Mouse (Mus musculus) MEL (cell line): ENCODE data around the gene Ube2d2b. TPM values are rescaled to one million over a fixed set of nuclear protein-coding genes. Genes with fewer than 3 reads are reported as not detected.

Experiments used
- DNase-seq: peaks from one replicate; pipeline ENCODE4 v3.0.0; 2011; ENCODE audit warnings: low read depth, low spot score
- H3K27ac ChIP-seq: 2 replicates; pipeline ENCODE4 v1.5.1; 2012; ENCODE audit warnings: low read depth, mild to moderate bottlenecking, control low read depth, low read length, moderate library complexity; ENCODE audit not compliant: control insufficient read depth
- H3K27me3 ChIP-seq, 2 experiments: fragments of 150-350 bp in 1 of 2; sonication (generic) in 1 of 2; 2 replicates each; pipeline ENCODE4 v1.6.1; 2012; ENCODE audit warnings: low read length in 2 of 2, mild to moderate bottlenecking in 2 of 2, improper control_type of control experiment in 1 of 2, moderate library complexity in 1 of 2; ENCODE audit not compliant: insufficient read depth in 2 of 2, control insufficient read depth in 1 of 2
- H3K36me3 ChIP-seq, 2 experiments: 2 replicates each; pipeline ENCODE4 v1.6.1; 2012 to 2014; ENCODE audit warnings: low read length in 2 of 2, improper control_type of control experiment in 1 of 2, inconsistent platforms in 1 of 2, mild to moderate bottlenecking in 1 of 2; ENCODE audit not compliant: insufficient read depth in 2 of 2, control insufficient read depth in 1 of 2
- H3K4me1 ChIP-seq, 2 experiments: fragments of 150-350 bp in 1 of 2; sonication (generic) in 1 of 2; 2 replicates each; pipeline ENCODE4 v1.6.1; 2012; ENCODE audit warnings: low read length in 2 of 2, improper control_type of control experiment in 1 of 2, mild to moderate bottlenecking in 1 of 2; ENCODE audit not compliant: insufficient read depth in 2 of 2, control insufficient read depth in 1 of 2
- H3K4me3 ChIP-seq, 2 experiments: fragments of 150-350 bp in 1 of 2; sonication (generic) in 1 of 2; 2 replicates each; pipeline ENCODE4 v1.5.1; 2012; ENCODE audit warnings: low read depth in 2 of 2, low read length in 2 of 2, mild to moderate bottlenecking in 2 of 2, moderate library complexity in 2 of 2, control low read depth in 1 of 2, improper control_type of control experiment in 1 of 2; ENCODE audit not compliant: control insufficient read depth in 1 of 2, insufficient read depth in 1 of 2
- H3K79me2 ChIP-seq: 2 replicates; pipeline ENCODE4 v1.6.1; 2012; ENCODE audit warnings: mild to moderate bottlenecking, low read length, moderate library complexity; ENCODE audit not compliant: control insufficient read depth, poor library complexity, insufficient read depth
- H3K9ac ChIP-seq: 2 replicates; pipeline ENCODE4 v1.6.1; 2012; ENCODE audit warnings: low read depth, mild to moderate bottlenecking, control low read depth, low read length, moderate library complexity; ENCODE audit not compliant: control insufficient read depth, poor library complexity, severe bottlenecking
- H3K9me3 ChIP-seq: fragments of 150-350 bp; sonication (generic); replicated peaks from 2 replicates; pipeline ENCODE4 v1.6.1; 2012; ENCODE audit warnings: mild to moderate bottlenecking, low read length, improper control_type of control experiment, moderate library complexity; ENCODE audit not compliant: insufficient read depth
- CHD2 ChIP-seq: IDR thresholded peaks from 2 replicates; pipeline ENCODE4 v1.6.1; 2011; ENCODE audit warnings: low read length, improper control_type of control experiment
- CTCF ChIP-seq, 3 experiments: IDR thresholded peaks in 2 of 3; conservative IDR thresholded peaks in 1 of 3; 2 replicates each; pipeline ENCODE4 v1.5.1; 2011 to 2012; ENCODE audit warnings: low read length in 3 of 3, low read depth in 2 of 3, mild to moderate bottlenecking in 2 of 3, improper control_type of control experiment in 1 of 3, inconsistent platforms in 1 of 3, mixed read lengths in 1 of 3, moderate library complexity in 1 of 3; ENCODE audit not compliant: control insufficient read depth in 1 of 3, insufficient read depth in 1 of 3, poor library complexity in 1 of 3, severe bottlenecking in 1 of 3
- E2F4 ChIP-seq: IDR thresholded peaks from 2 replicates; pipeline ENCODE4 v1.6.1; 2011; ENCODE audit warnings: low read depth, low read length, improper control_type of control experiment, borderline replicate concordance
- EP300 ChIP-seq, 2 experiments: IDR thresholded peaks; 2 replicates each; pipeline ENCODE4 v1.6.1; 2011; ENCODE audit warnings: improper control_type of control experiment in 2 of 2, low read length in 2 of 2, low read depth in 1 of 2, mild to moderate bottlenecking in 1 of 2
- ETS1 ChIP-seq: IDR thresholded peaks from 2 replicates; pipeline ENCODE4 v1.6.1; 2012; ENCODE audit warnings: low read depth, mild to moderate bottlenecking, inconsistent platforms, low read length, improper control_type of control experiment, moderate library complexity
- GATA1 ChIP-seq: IDR thresholded peaks from 2 replicates; pipeline ENCODE4 v1.6.1; 2011; ENCODE audit warnings: low read depth, low read length, improper control_type of control experiment
- HCFC1 ChIP-seq: IDR thresholded peaks from 2 replicates; pipeline ENCODE4 v1.6.1; 2012; ENCODE audit warnings: low read depth, mild to moderate bottlenecking, inconsistent platforms, low read length, improper control_type of control experiment, moderate library complexity
- KAT2A ChIP-seq: conservative IDR thresholded peaks from 2 replicates; pipeline ENCODE4 v1.6.1; 2012; ENCODE audit warnings: low read depth, low read length, improper control_type of control experiment, inconsistent platforms
- MAFK ChIP-seq: IDR thresholded peaks from 2 replicates; pipeline ENCODE4 v1.6.1; 2011; ENCODE audit warnings: low read depth, mild to moderate bottlenecking, low read length, improper control_type of control experiment, borderline replicate concordance
- MEF2A ChIP-seq: IDR thresholded peaks from 2 replicates; pipeline ENCODE4 v1.6.1; 2014; ENCODE audit warnings: low read depth, mild to moderate bottlenecking, inconsistent platforms, low read length, improper control_type of control experiment; ENCODE audit not compliant: poor library complexity, insufficient replicate concordance, severe bottlenecking; ENCODE audit errors: extremely low read depth
- MYB ChIP-seq: IDR thresholded peaks from 2 replicates; pipeline ENCODE4 v1.6.1; 2011; ENCODE audit warnings: mild to moderate bottlenecking, low read depth, low read length, improper control_type of control experiment
- MYC ChIP-seq: IDR thresholded peaks from 2 replicates; pipeline ENCODE4 v1.6.1; 2011; ENCODE audit warnings: low read depth, mild to moderate bottlenecking, low read length, improper control_type of control experiment, moderate library complexity
- NELFE ChIP-seq: IDR thresholded peaks from 2 replicates; pipeline ENCODE4 v1.6.1; 2011; ENCODE audit warnings: low read depth, low read length, improper control_type of control experiment
- NRF1 ChIP-seq: IDR thresholded peaks from 2 replicates; pipeline ENCODE4 v1.6.1; 2014; ENCODE audit warnings: low read depth, mild to moderate bottlenecking, inconsistent platforms, low read length, improper control_type of control experiment, moderate library complexity; ENCODE audit not compliant: poor library complexity, insufficient read depth, severe bottlenecking
- POLR2AphosphoS2 ChIP-seq: IDR thresholded peaks from 2 replicates; pipeline ENCODE4 v1.6.1; 2011; ENCODE audit warnings: low read length, improper control_type of control experiment
- POLR2AphosphoS5 ChIP-seq: IDR thresholded peaks from 2 replicates; pipeline ENCODE4 v1.6.1; 2012; ENCODE audit warnings: low read depth, borderline replicate concordance, mild to moderate bottlenecking, inconsistent platforms, low read length, moderate library complexity, mixed read lengths
- RCOR1 ChIP-seq: IDR thresholded peaks from 2 replicates; pipeline ENCODE4 v1.6.1; 2012; ENCODE audit warnings: low read depth, mild to moderate bottlenecking, inconsistent platforms, low read length, improper control_type of control experiment
- SIN3A ChIP-seq: IDR thresholded peaks from 2 replicates; pipeline ENCODE4 v1.6.1; 2012; ENCODE audit warnings: low read length, improper control_type of control experiment, inconsistent platforms
- TAL1 ChIP-seq: IDR thresholded peaks from 2 replicates; pipeline ENCODE4 v1.6.1; 2012; ENCODE audit warnings: mild to moderate bottlenecking, inconsistent platforms, low read length, moderate library complexity, mixed read lengths
- TBP ChIP-seq: IDR thresholded peaks from 2 replicates; pipeline ENCODE4 v1.8.0; 2011; ENCODE audit warnings: low read depth, low read length, improper control_type of control experiment
- TCF12 ChIP-seq: IDR thresholded peaks from 2 replicates; pipeline ENCODE4 v1.6.1; 2014; ENCODE audit warnings: low read depth, mild to moderate bottlenecking, inconsistent platforms, low read length, improper control_type of control experiment, moderate library complexity
- UBTF ChIP-seq: IDR thresholded peaks from 2 replicates; pipeline ENCODE4 v1.6.1; 2012; ENCODE audit warnings: low read depth, mild to moderate bottlenecking, inconsistent platforms, low read length, improper control_type of control experiment, moderate library complexity, borderline replicate concordance; ENCODE audit not compliant: insufficient read depth
- USF1 ChIP-seq: IDR thresholded peaks from 2 replicates; pipeline ENCODE4 v1.6.1; 2014; ENCODE audit warnings: low read depth, mild to moderate bottlenecking, inconsistent platforms, low read length, improper control_type of control experiment, moderate library complexity
- USF2 ChIP-seq, 2 experiments: IDR thresholded peaks; 2 replicates each; pipeline ENCODE4 v1.6.1; 2011 to 2012; ENCODE audit warnings: improper control_type of control experiment in 2 of 2, low read length in 2 of 2, borderline replicate concordance in 1 of 2, inconsistent platforms in 1 of 2, low read depth in 1 of 2, mild to moderate bottlenecking in 1 of 2; ENCODE audit not compliant: insufficient read depth in 1 of 2
- ZKSCAN1 ChIP-seq: IDR thresholded peaks from 2 replicates; pipeline ENCODE4 v1.6.1; 2012; ENCODE audit warnings: low read depth, mild to moderate bottlenecking, inconsistent platforms, low read length, improper control_type of control experiment, moderate library complexity
- ZMIZ1 ChIP-seq: IDR thresholded peaks from 2 replicates; pipeline ENCODE4 v1.6.1; 2012; ENCODE audit warnings: low read depth, mild to moderate bottlenecking, inconsistent platforms, low read length, improper control_type of control experiment, moderate library complexity
- ZNF384 ChIP-seq: IDR thresholded peaks from 2 replicates; pipeline ENCODE4 v1.6.1; 2012; ENCODE audit warnings: low read depth, mild to moderate bottlenecking, inconsistent platforms, low read length, improper control_type of control experiment
- polyA plus RNA-seq, 2 experiments: library from polyadenylated mRNA; stranded (reverse) in 1 of 2; unstranded in 1 of 2; fragments of >175 nt in 1 of 2; fragments of >200 nt in 1 of 2; gene quantifications; 2 replicates each; pipeline versions ENCODE4 v1.2.1 to v1.2.4; 2012; ENCODE audit warnings: low replicate concordance in 2 of 2, low read depth in 1 of 2; ENCODE audit not compliant: insufficient read length in 2 of 2, insufficient read depth in 1 of 2, missing spikeins in 1 of 2
- total RNA-seq: library from RNA; depleted of rRNA; stranded (reverse); fragments of 300-350 nt; gene quantifications from 2 replicates; pipeline ENCODE4 v1.2.3, GENCODE M21; 2012

Ube2d2b gene
- total and polyA plus RNA-seq, 3 experiments = 0.08 TPM; not detected in 2

- no peak for TF ChIP-seq USF2 (IDR thresholded peaks at IDR 0.05; ENCODE audit: borderline replicate concordance in 1 of 2, insufficient read depth in 1 of 2, low read depth in 1 of 2, low read length in 2 of 2)
- no peak for TF ChIP-seq ZNF384
- TF ChIP-seq HCFC1 = peak; percentile 43
- peak; percentile 51; the same call in 1 of the 2 replicates for TF ChIP-seq POLR2AphosphoS2
- TF ChIP-seq NELFE = peak; percentile 53
- TF ChIP-seq POLR2AphosphoS5 = no peak
- no peak for TF ChIP-seq E2F4
- peak; percentile 55 for TF ChIP-seq TBP
- TF ChIP-seq CHD2 = no peak
- no peak for TF ChIP-seq GATA1
- no peak for TF ChIP-seq MYC
- TF ChIP-seq CTCF (IDR thresholded peaks at IDR 0.05 in 2 of 3, conservative IDR thresholded peaks at IDR 0.05 in 1 of 3; ENCODE audit: control insufficient read depth in 1 of 3, insufficient read depth in 1 of 3, low read depth in 2 of 3, low read length in 3 of 3, poor library complexity in 1 of 3, severe bottlenecking in 1 of 3) = no peak
- peak; percentile 45 for TF ChIP-seq TCF12
These were observed 39.1 kb downstream of the Ube2d2b start (continued) for GRCm38 (mm10) chr5:107868905-107869424.

- Histone ChIP-seq H3K36me3 (peaks cover 0 to 46% of the 10 kb centered on the region in 2 experiments; a peak in 2 of 4 replicates), H3K4me1 (peaks cover 9 to 28% of the 10 kb centered on the region in 2 experiments), H3K9ac (no peak overlapping the region), H3K27ac (peak overlapping the region; percentile 63), H3K4me3 (no peak overlapping the region), H3K79me2 (peaks cover 10% of the 10 kb centered on the region), H3K9me3 (no peaks in the 10 kb centered on the region), H3K27me3 (no peaks in the 10 kb centered on the region)
- TF ChIP-seq RCOR1 = peak; percentile 75
- no peak for TF ChIP-seq NRF1
- no peak for TF ChIP-seq MEF2A
- TF ChIP-seq EP300 (IDR thresholded peaks at IDR 0.05; ENCODE audit: low read depth in 1 of 2, low read length in 2 of 2) = peak; percentile 27 to 63; a peak in 1 of 4 replicates
- 0 out of 2 replicates have a peak, but pooled peaks have one; percentile 30 for TF ChIP-seq SIN3A
- TF ChIP-seq ZMIZ1 = no peak
- TF ChIP-seq ZKSCAN1 = no peak
- TF ChIP-seq UBTF = no peak
- TF ChIP-seq TAL1 = no peak
- TF ChIP-seq TCF12 = peak; percentile 23; the same call in 1 of the 2 replicates
- TF ChIP-seq MYB = no peak
- TF ChIP-seq ETS1 = peak; percentile 43; the same call in 1 of the 2 replicates
- TF ChIP-seq KAT2A = no peak
- TF ChIP-seq USF1 = no peak
- peak; percentile 83 for TF ChIP-seq ZNF384
- TF ChIP-seq GATA1 = peak; percentile 64; the same call in 1 of the 2 replicates
- no peak for TF ChIP-seq POLR2AphosphoS2
- no peak for TF ChIP-seq MAFK
- DNase-seq = peak; percentile 55
These were observed 39.8 kb downstream of the Ube2d2b start for GRCm38 (mm10) chr5:107869701-107870100.
